Mouse (Mus musculus) liver, embryonic 14.5 days (tissue): ENCODE data around the gene Sdk2. TPM values are rescaled to one million over a fixed set of nuclear protein-coding genes. Genes with fewer than 3 reads are reported as not detected.

Experiments used
- ATAC-seq: fragments of 200-750 bp; cut with Nextera tagmentation; 2 replicates; pipeline ENCODE4 v1.8.0; 2017; ENCODE audit warnings: moderate number of reproducible peaks, mild to moderate bottlenecking, moderate library complexity; ENCODE audit not compliant: insufficient read depth
- DNase-seq, 3 experiments: peaks; one replicate each; pipeline ENCODE4 v3.0.0-alpha.2; 2012 to 2013; ENCODE audit warnings: low read depth in 3 of 3, low spot score in 3 of 3
- H3K27ac ChIP-seq: fragments of 300-500 bp; sonication (generic); 2 replicates; pipeline ENCODE4 v1.5.1; 2014; ENCODE audit warnings: moderate library complexity, mild to moderate bottlenecking, control low read depth, inconsistent platforms
- H3K27me3 ChIP-seq: fragments of 300-500 bp; sonication (generic); 2 replicates; pipeline ENCODE4 v1.6.1; 2014; ENCODE audit warnings: mild to moderate bottlenecking, low read length, moderate library complexity; ENCODE audit not compliant: control insufficient read depth, insufficient read depth
- H3K36me3 ChIP-seq: fragments of 300-500 bp; sonication (generic); replicated peaks from 2 replicates; pipeline ENCODE4 v1.6.1; 2014; ENCODE audit warnings: low read depth; ENCODE audit not compliant: control insufficient read depth, insufficient read depth
- H3K4me1 ChIP-seq, 2 experiments: fragments of 200-500 bp in 1 of 2; fragments of 300-500 bp in 1 of 2; sonication (generic) in 1 of 2; replicated peaks; 2 replicates each; pipeline ENCODE4 v1.6.1; 2012 to 2014; ENCODE audit warnings: antibody characterized with exemption in 1 of 2, inconsistent platforms in 1 of 2, low read length in 1 of 2; ENCODE audit not compliant: control insufficient read depth in 2 of 2, insufficient read depth in 2 of 2
- H3K4me2 ChIP-seq: fragments of 300-500 bp; sonication (generic); 2 replicates; pipeline ENCODE4 v1.6.1; 2014; ENCODE audit warnings: low read depth, mild to moderate bottlenecking, control low read depth, moderate library complexity
- H3K4me3 ChIP-seq, 2 experiments: fragments of 200-500 bp in 1 of 2; fragments of 300-500 bp in 1 of 2; sonication (generic) in 1 of 2; 2 replicates each; pipeline ENCODE4 v1.5.1; 2012 to 2014; ENCODE audit warnings: low read depth in 2 of 2, low read length in 2 of 2, mild to moderate bottlenecking in 2 of 2, control low read depth in 1 of 2, inconsistent platforms in 1 of 2, moderate library complexity in 1 of 2; ENCODE audit not compliant: insufficient read depth in 1 of 2
- H3K9ac ChIP-seq: fragments of 300-500 bp; sonication (generic); replicated peaks from 2 replicates; pipeline ENCODE4 v1.6.1; 2014; ENCODE audit warnings: mild to moderate bottlenecking, control low read depth, moderate library complexity
- H3K9me3 ChIP-seq: fragments of 300-500 bp; sonication (generic); 2 replicates; pipeline ENCODE4 v1.6.1; 2016; ENCODE audit warnings: low read length, mixed read lengths; ENCODE audit not compliant: control insufficient read depth
- CTCF ChIP-seq: IDR thresholded peaks from 2 replicates; pipeline ENCODE4 v1.5.1; 2016; ENCODE audit warnings: antibody characterized with exemption, low read depth, control low read depth
- EP300 ChIP-seq: IDR thresholded peaks from 2 replicates; pipeline ENCODE4 v1.6.1; 2016; ENCODE audit warnings: antibody characterized with exemption, low read depth
- WGBS: fragments of 180-500 bp; shearing (Covaris S2); extraction: QIAGEN DNeasy Blood & Tissue Kit; methylation state at CpG from one replicate; pipeline ENCODE4 v1.1.7; 2014; ENCODE audit not compliant: insufficient replicate concordance; 5-methylcytosine and 5-hydroxymethylcytosine counted together
- polyA plus RNA-seq, 2 experiments: library from polyadenylated mRNA; depleted of rRNA in 1 of 2; stranded (reverse) in 1 of 2; unstranded in 1 of 2; fragments of >200 nt; fragmentation: Nextera tagmentation in 1 of 2; extraction: Ambion mirVana in 1 of 2; gene quantifications; 2 replicates each; pipeline versions ENCODE4 v1.2.1 to v1.2.3; 2012 to 2014

Gene Sdk2
- polyA plus RNA-seq, 2 experiments: 0.09 to 0.13 TPM

- DNase-seq (no peak), ATAC-seq (no peak)
- TF ChIP-seq CTCF (no peak), EP300 (no peak)
- Histone ChIP-seq H3K4me1 (no peaks in the 10 kb centered on the region), H3K9me3 (no peaks in the 10 kb centered on the region), H3K36me3 (no peaks in the 10 kb centered on the region), H3K4me2 (no peak overlapping the region), H3K9ac (no peak overlapping the region), H3K27me3 (no peaks in the 10 kb centered on the region), H3K4me3 (no peak overlapping the region), H3K27ac (no peak overlapping the region)
- WGBS: 42% methylated on average over 14 of the region's 14 CpGs
Observed at GRCm38 (mm10) chr11:114016889-114017392, 49.9 kb downstream of the Sdk2 start.

GRCm38 (mm10) chr11:114016108-114016888 lies 50.5 kb downstream of the Sdk2 start:
- Histone ChIP-seq H3K36me3 (no peaks in the 10 kb centered on the region), H3K9me3 (no peaks in the 10 kb centered on the region), H3K27me3 (no peaks in the 10 kb centered on the region), H3K27ac (no peak overlapping the region), H3K4me3 (no peak overlapping the region), H3K4me1 (no peaks in the 10 kb centered on the region), H3K9ac (no peak overlapping the region), H3K4me2 (no peak overlapping the region)
- DNase-seq: no peak
- TF ChIP-seq CTCF (no peak), EP300 (no peak)
- ATAC-seq: no peak
- WGBS: 45% methylated on average over 15 of the region's 15 CpGs

GRCm38 (mm10) chr11:114011523-114011922 lies 55.3 kb downstream of the Sdk2 start:
- Histone ChIP-seq H3K9ac (no peak overlapping the region), H3K4me1 (no peaks in the 10 kb centered on the region), H3K4me3 (no peak overlapping the region), H3K36me3 (no peaks in the 10 kb centered on the region), H3K9me3 (no peaks in the 10 kb centered on the region), H3K4me2 (no peak overlapping the region), H3K27ac (no peak overlapping the region), H3K27me3 (no peaks in the 10 kb centered on the region)
- ATAC-seq (no peak), DNase-seq (no peak)
- TF ChIP-seq CTCF: no peak
- TF ChIP-seq EP300: no peak
- WGBS: 56% methylated on average over 9 of the region's 9 CpGs

- H3K27me3 ChIP-seq: no peaks in the 10 kb centered on the region
- WGBS: 55% methylated on average over 12 of the region's 12 CpGs
Observed at GRCm38 (mm10) chr11:114005879-114006278, 61.0 kb downstream of the Sdk2 start.

GRCm38 (mm10) chr11:114004651-114005050 lies 62.2 kb downstream of the Sdk2 start:
- Histone ChIP-seq H3K9ac (no peak overlapping the region), H3K4me3 (no peak overlapping the region), H3K27ac (no peak overlapping the region), H3K9me3 (no peaks in the 10 kb centered on the region), H3K4me1 (no peaks in the 10 kb centered on the region), H3K36me3 (no peaks in the 10 kb centered on the region), H3K4me2 (no peak overlapping the region), H3K27me3 (no peaks in the 10 kb centered on the region)
- ATAC-seq (no peak), DNase-seq (no peak)
- 65% methylated on average over 7 of the region's 7 CpGs for WGBS
- TF ChIP-seq EP300: no peak
- no peak for TF ChIP-seq CTCF

More at GRCm38 (mm10) chr11:114005879-114006278, 61.0 kb downstream of the Sdk2 start:
- Histone ChIP-seq H3K9me3 (no peaks in the 10 kb centered on the region), H3K4me2 (no peak overlapping the region), H3K27ac (no peak overlapping the region), H3K4me1 (no peaks in the 10 kb centered on the region), H3K4me3 (no peak overlapping the region), H3K36me3 (no peaks in the 10 kb centered on the region), H3K9ac (no peak overlapping the region)
- no peak for TF ChIP-seq EP300
- TF ChIP-seq CTCF: no peak
- DNase-seq: no peak
- no peak for ATAC-seq
